Mouse (Mus musculus): Measurements from ENCODE around the gene Myl6b. TPM values are rescaled to one million over a fixed set of nuclear protein-coding genes. Genes with fewer than 3 reads are reported as not detected.

The Myl6b gene
- polyA plus RNA-seq, 1 experiment from 2014 or later = 3.0 TPM

DNA sequence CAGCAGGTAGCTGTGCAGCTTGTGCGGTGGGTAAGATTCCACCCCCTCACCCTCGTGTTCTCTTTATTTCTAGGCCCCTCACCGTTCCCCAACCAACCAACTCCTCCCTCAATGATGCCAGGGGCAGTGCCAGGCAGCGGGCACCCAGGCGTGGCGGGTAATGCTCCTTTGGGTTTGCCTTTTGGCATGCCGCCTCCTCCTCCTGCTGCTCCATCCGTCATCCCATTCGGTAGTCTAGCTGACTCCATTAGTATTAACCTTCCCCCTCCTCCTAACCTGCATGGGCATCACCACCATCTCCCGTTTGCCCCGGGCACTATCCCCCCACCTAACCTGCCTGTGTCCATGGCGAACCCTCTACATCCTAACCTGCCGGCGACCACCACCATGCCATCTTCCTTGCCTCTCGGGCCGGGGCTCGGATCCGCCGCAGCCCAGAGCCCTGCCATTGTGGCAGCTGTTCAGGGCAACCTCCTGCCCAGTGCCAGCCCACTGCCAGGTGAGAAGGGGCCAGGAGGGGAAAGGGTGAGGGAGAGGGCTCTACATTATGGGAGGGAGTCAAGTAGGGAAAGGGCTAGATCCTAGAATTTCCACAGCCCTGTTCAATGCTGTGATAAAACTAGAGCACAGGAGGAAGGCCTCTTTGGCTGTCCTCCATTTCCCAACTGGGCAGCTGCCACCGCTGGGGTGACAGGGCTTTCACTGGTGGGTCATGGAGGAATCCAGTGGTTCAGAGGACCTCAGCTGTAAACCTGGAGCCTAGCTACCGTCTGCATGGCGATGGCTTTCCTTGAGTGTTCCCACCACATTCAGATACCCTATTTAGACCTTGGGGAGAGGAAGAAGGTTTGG lies 10.4 kb downstream of the Myl6b start:
- no peaks in the 10 kb centered on the region for H3K27me3 ChIP-seq (ENCODE audit: control insufficient read depth, insufficient read depth, low read length)
- ATAC-seq (replicated peaks; ENCODE audit: low FRiP score) (no peak), DNase-seq (ENCODE audit: low spot score) (no peak)
- WGBS = 92% methylated on average over 22 of the region's 22 CpGs
- no peak overlapping the region for H3K9ac ChIP-seq (ENCODE audit: low read length)
- H3K36me3 ChIP-seq (ENCODE audit: control insufficient read depth, insufficient read depth, low read length) = peaks cover 30% of the 10 kb centered on the region
- H3K9me3 ChIP-seq (ENCODE audit: control insufficient read depth, low read length) = no peaks in the 10 kb centered on the region
- H3K27ac ChIP-seq (ENCODE audit: low read depth, low read length) = no peak overlapping the region
- no peak overlapping the region for H3K4me2 ChIP-seq (ENCODE audit: low read depth, low read length, severe bottlenecking)
- H3K4me3 ChIP-seq (ENCODE audit: low read depth, low read length) = no peak overlapping the region
- peaks cover 2% of the 10 kb centered on the region; the same call in 1 of the 2 replicates for H3K4me1 ChIP-seq (replicated peaks; ENCODE audit: control insufficient read depth, insufficient read depth, low read length)

DNA sequence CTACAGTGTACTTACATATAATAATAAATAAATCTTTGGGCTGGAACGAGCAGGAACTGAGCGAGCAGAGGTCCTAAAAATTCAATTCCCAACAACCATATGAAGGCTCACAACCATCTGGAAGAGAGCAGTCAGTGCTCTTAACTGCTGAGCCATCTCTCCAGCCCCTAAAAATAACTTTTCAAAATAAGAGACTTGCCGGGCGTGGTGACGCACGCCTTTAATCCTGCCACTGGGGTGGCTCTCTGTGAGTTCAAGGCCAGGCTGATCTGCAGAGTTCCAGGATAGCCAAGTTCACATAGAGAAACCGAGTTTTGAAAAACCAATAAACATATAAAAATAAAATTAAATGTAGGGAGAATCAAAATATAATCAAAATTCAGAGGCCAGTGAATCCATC lies 12.1 kb downstream of the Myl6b start:
- DNase-seq (ENCODE audit: low spot score) = no peak
- Histone ChIP-seq H3K9ac (ENCODE audit: low read length) (no peak overlapping the region), H3K27ac (ENCODE audit: low read depth, low read length) (no peak overlapping the region), H3K4me3 (ENCODE audit: low read depth, low read length) (no peak overlapping the region), H3K36me3 (ENCODE audit: control insufficient read depth, insufficient read depth, low read length) (peaks cover 47% of the 10 kb centered on the region), H3K4me1 (replicated peaks; ENCODE audit: control insufficient read depth, insufficient read depth, low read length) (no peaks in the 10 kb centered on the region), H3K27me3 (ENCODE audit: control insufficient read depth, insufficient read depth, low read length) (no peaks in the 10 kb centered on the region), H3K4me2 (ENCODE audit: low read depth, low read length, severe bottlenecking) (no peak overlapping the region), H3K9me3 (ENCODE audit: control insufficient read depth, low read length) (no peaks in the 10 kb centered on the region)
- 95% methylated on average over 7 of the region's 7 CpGs for WGBS
- no peak for ATAC-seq (replicated peaks; ENCODE audit: low FRiP score)

DNA sequence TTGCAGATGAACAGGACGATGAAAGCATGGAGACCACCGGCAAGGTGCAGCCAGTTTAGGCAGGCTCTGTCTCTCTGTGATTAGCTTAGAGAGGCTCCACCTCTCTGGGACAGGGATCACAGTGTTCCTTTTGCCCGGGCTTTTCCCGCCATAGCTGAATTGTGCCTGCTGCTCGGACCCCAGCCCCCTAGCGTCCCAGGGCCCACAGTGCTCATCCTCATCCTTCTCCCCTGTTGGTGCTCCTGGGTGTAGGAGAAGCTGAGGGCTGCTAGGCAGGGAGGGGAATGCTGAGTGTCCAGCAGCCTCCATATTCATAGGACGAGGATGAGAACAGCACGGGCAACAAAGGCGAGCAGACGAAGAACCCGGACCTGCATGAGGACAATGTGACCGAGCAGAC lies 24.1 kb downstream of the Myl6b start:
- 88% methylated on average over 12 of the region's 12 CpGs for WGBS
- no peaks in the 10 kb centered on the region for H3K27me3 ChIP-seq (ENCODE audit: control insufficient read depth, insufficient read depth, low read length)
- no peak overlapping the region for H3K4me3 ChIP-seq (ENCODE audit: low read depth, low read length)
- H3K36me3 ChIP-seq (ENCODE audit: control insufficient read depth, insufficient read depth, low read length) = peaks cover 29% of the 10 kb centered on the region
- no peaks in the 10 kb centered on the region for H3K4me1 ChIP-seq (replicated peaks; ENCODE audit: control insufficient read depth, insufficient read depth, low read length)
- H3K9me3 ChIP-seq (ENCODE audit: control insufficient read depth, low read length) = no peaks in the 10 kb centered on the region
- H3K27ac ChIP-seq (ENCODE audit: low read depth, low read length) = no peak overlapping the region
- DNase-seq (ENCODE audit: low spot score) = peak; percentile 44
- no peak overlapping the region for H3K4me2 ChIP-seq (ENCODE audit: low read depth, low read length, severe bottlenecking)
- H3K9ac ChIP-seq (ENCODE audit: low read length) = no peak overlapping the region
- no peak for ATAC-seq (replicated peaks; ENCODE audit: low FRiP score)

DNA sequence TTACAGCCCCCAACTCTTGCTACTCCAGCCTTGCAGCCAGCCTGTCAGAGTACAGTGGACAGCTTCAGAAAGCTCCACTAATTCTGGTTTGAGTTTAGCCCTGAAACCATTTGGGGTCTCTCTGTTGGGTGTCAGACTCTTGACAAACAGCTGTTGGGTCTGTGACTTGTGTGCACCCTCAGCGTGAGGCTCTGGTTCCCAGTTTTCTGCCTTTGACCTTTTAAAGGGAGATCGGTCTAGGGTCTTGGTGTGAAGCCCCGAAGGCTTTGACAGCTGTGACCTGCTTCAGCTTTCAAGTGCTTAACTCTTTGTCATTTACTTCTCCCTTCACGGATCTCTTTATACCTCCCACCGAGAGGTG lies 38.2 kb downstream of the Myl6b start:
- ATAC-seq (replicated peaks; ENCODE audit: low FRiP score) (no peak), DNase-seq (ENCODE audit: low spot score) (no peak)
- no peaks in the 10 kb centered on the region for H3K9me3 ChIP-seq (ENCODE audit: control insufficient read depth, low read length)
- H3K27me3 ChIP-seq (ENCODE audit: control insufficient read depth, insufficient read depth, low read length) = no peaks in the 10 kb centered on the region
- no peak overlapping the region; the same call in 1 of the 2 replicates for H3K27ac ChIP-seq (ENCODE audit: low read depth, low read length)
- peak overlapping the region; percentile 98 for H3K9ac ChIP-seq (ENCODE audit: low read length)
- H3K36me3 ChIP-seq (ENCODE audit: control insufficient read depth, insufficient read depth, low read length) = peaks cover 7% of the 10 kb centered on the region; the same call in 1 of the 2 replicates
- peak overlapping the region; percentile 99 for H3K4me3 ChIP-seq (ENCODE audit: low read depth, low read length)
- peak overlapping the region; percentile 70 for H3K4me2 ChIP-seq (ENCODE audit: low read depth, low read length, severe bottlenecking)
- 2% methylated on average over 5 of the region's 5 CpGs for whole genome bisulfite sequencing
- peaks cover 9% of the 10 kb centered on the region for H3K4me1 ChIP-seq (replicated peaks; ENCODE audit: control insufficient read depth, insufficient read depth, low read length)

DNA sequence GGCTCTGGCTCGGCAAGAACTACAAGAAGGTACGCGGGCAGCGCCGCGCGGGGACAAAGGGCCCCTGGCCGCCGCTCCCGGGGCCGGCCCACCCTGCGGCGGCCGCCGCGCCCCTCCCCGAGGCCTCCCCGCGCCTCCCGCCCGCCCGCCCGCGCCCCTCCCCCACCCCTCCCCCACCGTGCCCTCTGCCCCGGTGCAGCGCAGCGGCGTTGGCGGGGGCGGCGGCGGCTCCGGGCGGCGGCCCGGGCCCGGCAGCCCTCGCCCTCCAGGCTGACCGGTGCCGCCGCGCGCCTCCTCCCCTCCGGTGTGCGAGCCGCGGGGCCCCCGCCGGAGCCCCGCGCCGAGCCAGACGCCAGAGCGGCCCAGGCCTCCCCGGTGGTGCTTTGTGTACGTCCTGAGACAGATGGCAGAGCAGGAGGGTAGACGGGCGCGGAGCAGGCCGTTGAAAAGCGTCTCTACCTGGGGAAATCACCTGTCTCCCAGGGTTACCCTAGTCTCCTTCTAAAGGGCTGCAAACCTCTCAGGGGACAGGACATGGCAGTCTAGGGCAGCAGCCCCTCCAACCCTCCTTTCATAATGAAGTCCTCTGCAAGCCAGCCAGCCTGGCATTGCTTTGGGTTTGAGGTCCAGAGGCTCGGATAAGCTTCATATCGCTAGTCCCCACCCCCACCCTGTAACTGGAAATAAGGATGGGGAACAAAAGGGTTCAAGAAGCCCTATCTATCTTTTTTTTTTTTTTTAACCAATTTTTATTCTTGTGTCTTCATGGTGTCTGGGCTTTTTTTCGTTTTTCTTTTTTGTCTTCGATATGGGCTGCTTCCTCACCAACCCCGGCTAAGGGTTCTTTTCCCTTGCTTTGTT lies 38.8 kb downstream of the Myl6b start:
- peak; percentile 77 for DNase-seq (ENCODE audit: low spot score)
- peak; percentile 69 for ATAC-seq (replicated peaks; ENCODE audit: low FRiP score)
- Histone ChIP-seq H3K36me3 (ENCODE audit: control insufficient read depth, insufficient read depth, low read length) (peaks cover 5% of the 10 kb centered on the region; the same call in 1 of the 2 replicates), H3K9ac (ENCODE audit: low read length) (peak overlapping the region; percentile 98), H3K27ac (ENCODE audit: low read depth, low read length) (peak overlapping the region; percentile 93), H3K27me3 (ENCODE audit: control insufficient read depth, insufficient read depth, low read length) (no peaks in the 10 kb centered on the region), H3K4me2 (ENCODE audit: low read depth, low read length, severe bottlenecking) (peak overlapping the region; percentile 70), H3K9me3 (ENCODE audit: control insufficient read depth, low read length) (no peaks in the 10 kb centered on the region), H3K4me1 (replicated peaks; ENCODE audit: control insufficient read depth, insufficient read depth, low read length) (peaks cover 9% of the 10 kb centered on the region), H3K4me3 (ENCODE audit: low read depth, low read length) (peak overlapping the region; percentile 99)
- 1% methylated on average over 31 of the region's 67 CpGs for WGBS

DNA sequence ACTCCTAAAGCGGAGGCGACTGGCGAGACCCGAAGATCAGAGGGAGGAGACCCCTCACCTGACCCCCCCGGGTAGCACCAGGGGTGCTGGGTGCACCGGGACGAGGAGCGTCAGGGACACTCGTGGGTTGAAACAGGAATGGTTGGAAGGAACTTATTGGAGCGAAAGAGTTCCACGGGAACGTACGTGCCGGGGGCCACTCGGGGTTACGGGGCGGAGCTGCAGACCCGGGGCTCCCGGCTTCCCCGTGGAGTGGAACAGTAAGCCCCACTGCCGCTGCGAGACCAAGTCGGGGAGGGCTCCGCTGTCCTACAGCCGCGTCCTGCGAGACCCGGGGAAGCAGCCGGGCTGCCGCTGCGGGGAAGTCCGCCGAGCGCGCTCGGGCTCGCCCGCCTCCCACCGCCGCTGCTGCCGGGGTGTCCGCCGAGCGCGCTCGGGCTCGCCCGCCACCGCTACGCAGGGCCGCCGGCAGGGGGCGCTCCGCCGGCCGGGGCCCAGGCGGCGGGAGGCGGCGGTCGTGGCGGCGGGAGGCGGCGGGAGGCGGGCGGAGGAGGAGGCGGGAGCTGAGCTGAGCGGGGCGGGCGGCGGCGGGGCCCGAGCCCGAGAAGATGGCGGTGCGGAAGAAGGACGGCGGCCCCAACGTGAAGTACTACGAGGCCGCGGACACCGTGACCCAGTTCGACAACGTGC lies 39.6 kb downstream of the Myl6b start, which contains the start of gene Smarcc2:
TSS of gene Smarcc2 (plus strand) at position 530 of the 690 bp plus-strand sequence.
- H3K4me1 ChIP-seq (replicated peaks; ENCODE audit: control insufficient read depth, insufficient read depth, low read length) = peaks cover 9% of the 10 kb centered on the region
- H3K4me2 ChIP-seq (ENCODE audit: low read depth, low read length, severe bottlenecking) = peak within 1 kb of the TSS; percentile 72
- peak within 1 kb of the TSS; percentile 98 for H3K9ac ChIP-seq (ENCODE audit: low read length)
- DNase-seq (ENCODE audit: low spot score) (peak; percentile 92), ATAC-seq (replicated peaks; ENCODE audit: low FRiP score) (peak; percentile 76)
- peaks cover 5% of the 10 kb centered on the region; the same call in 1 of the 2 replicates for H3K36me3 ChIP-seq (ENCODE audit: control insufficient read depth, insufficient read depth, low read length)
- H3K4me3 ChIP-seq (ENCODE audit: low read depth, low read length) = peak within 1 kb of the TSS; percentile 99
- H3K9me3 ChIP-seq (ENCODE audit: control insufficient read depth, low read length) = no peaks in the 10 kb centered on the region
- H3K27me3 ChIP-seq (ENCODE audit: control insufficient read depth, insufficient read depth, low read length) = no peaks in the 10 kb centered on the region
- under 1% methylated on average over 74 of the region's 86 CpGs for WGBS
- peak within 1 kb of the TSS; percentile 93 for H3K27ac ChIP-seq (ENCODE audit: low read depth, low read length)

DNA sequence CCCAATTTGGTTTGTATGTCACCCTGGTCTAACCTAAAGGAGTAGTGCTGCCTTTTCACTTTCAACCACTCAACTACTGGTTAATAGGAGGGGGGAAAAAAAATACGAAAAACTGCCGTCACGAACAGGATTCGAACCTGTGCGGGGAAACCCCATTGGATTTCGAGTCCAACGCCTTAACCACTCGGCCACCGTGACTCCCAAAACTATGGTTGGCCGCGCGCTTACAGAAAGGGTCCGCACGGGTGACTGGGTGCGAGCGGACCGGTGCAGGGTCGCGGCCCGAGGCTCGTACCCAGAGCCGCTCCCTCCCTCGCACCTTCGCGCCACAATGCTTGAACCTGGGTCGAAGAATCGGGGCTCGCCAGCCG lies 40.2 kb downstream of the Myl6b start:
- DNase-seq (ENCODE audit: low spot score) (peak; percentile 97), ATAC-seq (replicated peaks; ENCODE audit: low FRiP score) (peak; percentile 77)
- Histone ChIP-seq H3K4me2 (ENCODE audit: low read depth, low read length, severe bottlenecking) (peak overlapping the region; percentile 72), H3K4me3 (ENCODE audit: low read depth, low read length) (peak overlapping the region; percentile 99), H3K4me1 (replicated peaks; ENCODE audit: control insufficient read depth, insufficient read depth, low read length) (peaks cover 9% of the 10 kb centered on the region), H3K9me3 (ENCODE audit: control insufficient read depth, low read length) (no peaks in the 10 kb centered on the region), H3K27me3 (ENCODE audit: control insufficient read depth, insufficient read depth, low read length) (no peaks in the 10 kb centered on the region), H3K36me3 (ENCODE audit: control insufficient read depth, insufficient read depth, low read length) (peaks cover 2% of the 10 kb centered on the region; the same call in 1 of the 2 replicates), H3K27ac (ENCODE audit: low read depth, low read length) (peak overlapping the region; percentile 93), H3K9ac (ENCODE audit: low read length) (peak overlapping the region; percentile 98)
- WGBS = under 1% methylated on average over 29 of the region's 29 CpGs

DNA sequence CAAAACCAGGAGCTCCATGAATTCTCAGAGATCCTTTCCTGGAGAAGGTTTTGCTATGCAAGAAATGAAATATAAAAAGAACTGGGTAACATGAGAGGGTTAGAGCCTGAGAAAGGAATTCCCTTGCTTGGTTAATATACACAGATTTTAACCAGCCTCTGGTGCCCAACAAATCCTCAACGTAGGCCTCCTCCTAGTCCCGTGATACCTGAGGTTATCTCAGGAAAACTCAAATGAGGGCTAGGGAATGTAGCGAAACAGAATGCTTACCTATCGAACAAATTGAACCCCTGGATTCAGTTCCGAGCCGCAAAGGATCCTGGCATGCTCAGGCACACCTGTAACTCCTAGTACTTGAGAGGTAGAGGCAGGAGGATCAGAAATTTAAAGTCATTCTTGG lies 40.8 kb downstream of the Myl6b start:
- DNase-seq (ENCODE audit: low spot score) (no peak), ATAC-seq (replicated peaks; ENCODE audit: low FRiP score) (no peak)
- Histone ChIP-seq H3K4me3 (ENCODE audit: low read depth, low read length) (no peak overlapping the region), H3K27ac (ENCODE audit: low read depth, low read length) (no peak overlapping the region), H3K9ac (ENCODE audit: low read length) (no peak overlapping the region), H3K36me3 (ENCODE audit: control insufficient read depth, insufficient read depth, low read length) (peaks cover 2% of the 10 kb centered on the region; the same call in 1 of the 2 replicates), H3K4me1 (replicated peaks; ENCODE audit: control insufficient read depth, insufficient read depth, low read length) (peaks cover 9% of the 10 kb centered on the region), H3K9me3 (ENCODE audit: control insufficient read depth, low read length) (no peaks in the 10 kb centered on the region), H3K4me2 (ENCODE audit: low read depth, low read length, severe bottlenecking) (no peak overlapping the region), H3K27me3 (ENCODE audit: control insufficient read depth, insufficient read depth, low read length) (no peaks in the 10 kb centered on the region)
- 87% methylated on average over 6 of the region's 6 CpGs for WGBS
